Mouse (Mus musculus) E14TG2a.4 (cell line): ENCODE data around the gene Hoxc5.

Experiments
- H3K27me3 ChIP-seq: 2 replicates; pipeline ENCODE4 v1.6.1; 2014; ENCODE audit warnings: low read length, control low read depth; ENCODE audit not compliant: insufficient read depth
- H3K36me3 ChIP-seq: 2 replicates; pipeline ENCODE4 v1.6.1; 2014; ENCODE audit warnings: low read length, control low read depth; ENCODE audit not compliant: insufficient read depth
- H3K4me1 ChIP-seq: replicated peaks from 2 replicates; pipeline ENCODE4 v1.6.1; 2014; ENCODE audit warnings: low read depth, low read length, control low read depth
- H3K4me3 ChIP-seq: replicated peaks from 2 replicates; pipeline ENCODE4 v1.5.1; 2014; ENCODE audit warnings: mild to moderate bottlenecking, low read length
- H3K9me3 ChIP-seq: 2 replicates; pipeline ENCODE4 v1.6.1; 2014; ENCODE audit warnings: low read length, control low read depth
- CTCF ChIP-seq: conservative IDR thresholded peaks from 2 replicates; pipeline ENCODE4 v1.5.1; 2014; ENCODE audit warnings: low read length
- NANOG ChIP-seq: IDR thresholded peaks from 2 replicates; pipeline ENCODE4 v1.6.1; 2014; ENCODE audit warnings: borderline replicate concordance, low read length, mixed read lengths
- POU5F1 ChIP-seq: IDR thresholded peaks from 2 replicates; pipeline ENCODE4 v1.6.1; 2014; ENCODE audit warnings: low read length, borderline replicate concordance

Gene Hoxc5

GRCm38 (mm10) chr15:102922636-102923500, 44.4 kb upstream of the Hoxc5 start:
- TF ChIP-seq NANOG, result no peak
- no peak for TF ChIP-seq CTCF
- TF ChIP-seq POU5F1, result no peak
- Histone ChIP-seq H3K4me3 (peak overlapping the region; percentile 84; the same call in 1 of the 2 replicates), H3K27me3 (peaks cover 87% of the 10 kb centered on the region), H3K36me3 (no peaks in the 10 kb centered on the region), H3K4me1 (peaks cover 43% of the 10 kb centered on the region), H3K9me3 (no peaks in the 10 kb centered on the region)

- TF ChIP-seq NANOG (no peak), CTCF (no peak), POU5F1 (no peak)
- Histone ChIP-seq H3K9me3 (no peaks in the 10 kb centered on the region), H3K27me3 (peaks cover 92% of the 10 kb centered on the region), H3K4me1 (peaks cover 55% of the 10 kb centered on the region), H3K4me3 (peak overlapping the region; percentile 51), H3K36me3 (no peaks in the 10 kb centered on the region)
Observed at GRCm38 (mm10) chr15:102927032-102927645, 40.1 kb upstream of the Hoxc5 start.

- H3K36me3 ChIP-seq, result no peaks in the 10 kb centered on the region
- H3K27me3 ChIP-seq, result peaks cover 96% of the 10 kb centered on the region
- H3K4me1 ChIP-seq, result peaks cover 77% of the 10 kb centered on the region
- no peaks in the 10 kb centered on the region for H3K9me3 ChIP-seq
- H3K4me3 ChIP-seq, result peak overlapping the region; percentile 70
- TF ChIP-seq CTCF, result no peak
- TF ChIP-seq NANOG, result no peak
- no peak for TF ChIP-seq POU5F1
Observed at GRCm38 (mm10) chr15:102931706-102932358, 35.4 kb upstream of the Hoxc5 start.

- Histone ChIP-seq H3K27me3 (peaks cover 97% of the 10 kb centered on the region), H3K36me3 (no peaks in the 10 kb centered on the region), H3K9me3 (no peaks in the 10 kb centered on the region), H3K4me1 (peaks cover 84% of the 10 kb centered on the region), H3K4me3 (peak overlapping the region; percentile 45)
- TF ChIP-seq POU5F1, result no peak
- no peak for TF ChIP-seq NANOG
- TF ChIP-seq CTCF, result no peak
Observed at GRCm38 (mm10) chr15:102934438-102934837, 32.8 kb upstream of the Hoxc5 start.

- Histone ChIP-seq H3K9me3 (no peaks in the 10 kb centered on the region), H3K36me3 (no peaks in the 10 kb centered on the region), H3K4me3 (peak overlapping the region; percentile 45), H3K4me1 (peaks cover 88% of the 10 kb centered on the region), H3K27me3 (peaks cover 97% of the 10 kb centered on the region)
- TF ChIP-seq CTCF (no peak), POU5F1 (no peak), NANOG (no peak)
Observed at GRCm38 (mm10) chr15:102934897-102935296, 32.3 kb upstream of the Hoxc5 start.

- Histone ChIP-seq H3K4me3 (peak within 1 kb of the TSS; percentile 71), H3K9me3 (no peaks in the 10 kb centered on the region), H3K4me1 (peaks cover 82% of the 10 kb centered on the region), H3K36me3 (no peaks in the 10 kb centered on the region), H3K27me3 (peaks cover 97% of the 10 kb centered on the region)
- no peak for TF ChIP-seq CTCF
- no peak for TF ChIP-seq POU5F1
- TF ChIP-seq NANOG, result no peak
Observed at GRCm38 (mm10) chr15:102936279-102936972, 30.8 kb upstream of the Hoxc5 start, which contains the start of gene Hoxc12. Gene Hoxc12 (plus strand): TSS chr15:102936757.

- peak overlapping the region; percentile 71 for H3K4me3 ChIP-seq
- peaks cover 100% of the 10 kb centered on the region for H3K27me3 ChIP-seq
- H3K9me3 ChIP-seq, result no peaks in the 10 kb centered on the region
- TF ChIP-seq NANOG (no peak), CTCF (no peak), POU5F1 (no peak)
- H3K36me3 ChIP-seq, result no peaks in the 10 kb centered on the region
- H3K4me1 ChIP-seq, result peaks cover 75% of the 10 kb centered on the region
Observed at GRCm38 (mm10) chr15:102937036-102937666, 30.1 kb upstream of the Hoxc5 start.

- TF ChIP-seq CTCF (no peak), POU5F1 (no peak), NANOG (no peak)
- H3K27me3 ChIP-seq, result peaks cover 97% of the 10 kb centered on the region
- H3K4me1 ChIP-seq, result peaks cover 60% of the 10 kb centered on the region
Observed at GRCm38 (mm10) chr15:102939256-102940155, 27.7 kb upstream of the Hoxc5 start.

More at GRCm38 (mm10) chr15:102939256-102940155, 27.7 kb upstream of the Hoxc5 start:
- Histone ChIP-seq H3K9me3 (no peaks in the 10 kb centered on the region), H3K36me3 (no peaks in the 10 kb centered on the region), H3K4me3 (peak overlapping the region; percentile 39)
